Mouse (Mus musculus) liver, adult 2 months (tissue): Measurements from ENCODE around the gene Gjd3. TPM values are rescaled to one million over a fixed set of nuclear protein-coding genes. Genes with fewer than 3 reads are reported as not detected.

Source experiments
- DNase-seq: peaks from one replicate; pipeline ENCODE4 v3.0.0-alpha.2; 2011; ENCODE audit warnings: low read depth, low spot score; ENCODE audit errors: extremely low read depth
- H3K27ac ChIP-seq: fragments of 200-500 bp; replicated peaks from 2 replicates; pipeline ENCODE4 v1.5.1; 2012; ENCODE audit warnings: low read depth, mild to moderate bottlenecking, control low read depth, inconsistent platforms, low read length; ENCODE audit not compliant: insufficient read depth
- H3K27me3 ChIP-seq: fragments of 200-500 bp; 2 replicates; pipeline ENCODE4 v1.6.1; 2012; ENCODE audit warnings: mild to moderate bottlenecking, moderate library complexity, low read length, inconsistent platforms; ENCODE audit not compliant: control insufficient read depth, insufficient read depth
- H3K36me3 ChIP-seq: fragments of 200-500 bp; 2 replicates; pipeline ENCODE4 v1.6.1; 2012; ENCODE audit warnings: low read length, inconsistent platforms; ENCODE audit not compliant: control insufficient read depth, insufficient read depth
- H3K4me1 ChIP-seq: fragments of 200-500 bp; 2 replicates; pipeline ENCODE4 v1.6.1; 2011; ENCODE audit warnings: low read length; ENCODE audit not compliant: control insufficient read depth, insufficient read depth
- H3K4me3 ChIP-seq: fragments of 200-500 bp; 2 replicates; pipeline ENCODE4 v1.5.1; 2011; ENCODE audit warnings: low read depth, mild to moderate bottlenecking, control low read depth, low read length, moderate library complexity; ENCODE audit not compliant: insufficient read depth
- H3K79me2 ChIP-seq: fragments of 200-500 bp; 2 replicates; pipeline ENCODE4 v1.6.1; 2012; ENCODE audit warnings: inconsistent platforms, mild to moderate bottlenecking, low read length, moderate library complexity; ENCODE audit not compliant: control insufficient read depth, insufficient read depth
- H3K9ac ChIP-seq: fragments of 200-500 bp; 2 replicates; pipeline ENCODE4 v1.6.1; 2012; ENCODE audit warnings: low read depth, mild to moderate bottlenecking, control low read depth, inconsistent platforms, low read length
- CTCF ChIP-seq: fragments of 200-500 bp; IDR thresholded peaks from 2 replicates; pipeline ENCODE4 v1.5.1; 2011; ENCODE audit warnings: low read depth, low read length, control low read depth
- POLR2A ChIP-seq: fragments of 200-500 bp; IDR thresholded peaks from 2 replicates; pipeline ENCODE4 v1.6.1; 2011; ENCODE audit warnings: low read length, control low read depth; ENCODE audit not compliant: insufficient read depth; ENCODE audit errors: extremely low read depth
- WGBS: fragments of 180-500 bp; shearing (Covaris S2); methylation state at CpG from one replicate; pipeline ENCODE4 v1.1.7; 2018; 5-methylcytosine and 5-hydroxymethylcytosine counted together
- polyA plus RNA-seq: library from polyadenylated mRNA; depleted of rRNA; stranded (reverse); fragments of >200 nt; gene quantifications from 2 replicates; pipeline ENCODE4 v1.2.3, GENCODE M21; 2012
- total RNA-seq: library from RNA; depleted of rRNA; stranded (reverse); fragments of >200 nt; gene quantifications from 2 replicates; pipeline ENCODE4 v1.2.3, GENCODE M21; 2014

Gene Gjd3
- total and polyA plus RNA-seq, 2 experiments = not detected

- Histone ChIP-seq H3K4me1 (peaks cover 42% of the 10 kb centered on the region), H3K79me2 (peaks cover 17% of the 10 kb centered on the region; the same call in 1 of the 2 replicates), H3K36me3 (no peaks in the 10 kb centered on the region), H3K27me3 (no peaks in the 10 kb centered on the region), H3K27ac (peak overlapping the region; percentile 72), H3K9ac (peak overlapping the region; percentile 45), H3K4me3 (no peak overlapping the region)
- WGBS = 5% methylated on average over 13 of the region's 13 CpGs
- no peak for TF ChIP-seq CTCF
- peak; percentile 90 for DNase-seq
These were observed 28.9 kb downstream of the Gjd3 start for GRCm38 (mm10) chr11:98953835-98954320.

- H3K4me1 ChIP-seq = peaks cover 44% of the 10 kb centered on the region
- WGBS = 18% methylated on average over 2 of the region's 2 CpGs
- no peak overlapping the region for H3K4me3 ChIP-seq
- H3K27ac ChIP-seq = no peak overlapping the region
- DNase-seq = peak; percentile 61
- no peak overlapping the region for H3K9ac ChIP-seq
- TF ChIP-seq POLR2A (no peak), CTCF (no peak)
- peaks cover 17% of the 10 kb centered on the region; the same call in 1 of the 2 replicates for H3K79me2 ChIP-seq
- no peaks in the 10 kb centered on the region for H3K27me3 ChIP-seq
- H3K36me3 ChIP-seq = no peaks in the 10 kb centered on the region
These were observed 29.5 kb downstream of the Gjd3 start for GRCm38 (mm10) chr11:98953361-98953760.

GRCm38 (mm10) chr11:98952736-98953135 lies 30.1 kb downstream of the Gjd3 start:
- TF ChIP-seq POLR2A (no peak), CTCF (no peak)
- H3K4me1 ChIP-seq = peaks cover 48% of the 10 kb centered on the region

GRCm38 (mm10) chr11:98952111-98952510 lies 30.7 kb downstream of the Gjd3 start:
- Histone ChIP-seq H3K4me3 (no peak overlapping the region), H3K36me3 (no peaks in the 10 kb centered on the region), H3K27me3 (no peaks in the 10 kb centered on the region), H3K79me2 (peaks cover 17% of the 10 kb centered on the region; the same call in 1 of the 2 replicates), H3K27ac (no peak overlapping the region), H3K4me1 (peaks cover 52% of the 10 kb centered on the region), H3K9ac (no peak overlapping the region)
- 81% methylated on average over 1 of the region's 1 CpGs for WGBS
- no peak for TF ChIP-seq POLR2A
- TF ChIP-seq CTCF = no peak
- DNase-seq = no peak

More at GRCm38 (mm10) chr11:98952736-98953135, 30.1 kb downstream of the Gjd3 start:
- Histone ChIP-seq H3K79me2 (peaks cover 17% of the 10 kb centered on the region; the same call in 1 of the 2 replicates), H3K27me3 (no peaks in the 10 kb centered on the region), H3K36me3 (no peaks in the 10 kb centered on the region), H3K9ac (no peak overlapping the region), H3K4me3 (no peak overlapping the region), H3K27ac (no peak overlapping the region)
- 49% methylated on average over 2 of the region's 2 CpGs for WGBS
- DNase-seq = no peak

- peak; percentile 96 for DNase-seq
- Histone ChIP-seq H3K4me1 (peaks cover 54% of the 10 kb centered on the region), H3K27me3 (no peaks in the 10 kb centered on the region), H3K79me2 (peaks cover 14% of the 10 kb centered on the region; the same call in 1 of the 2 replicates), H3K27ac (peak overlapping the region; percentile 85), H3K36me3 (no peaks in the 10 kb centered on the region), H3K9ac (peak overlapping the region; percentile 58), H3K4me3 (no peak overlapping the region; the same call in 1 of the 2 replicates)
- 16% methylated on average over 16 of the region's 16 CpGs for WGBS
- TF ChIP-seq CTCF = no peak
- TF ChIP-seq POLR2A = 0 out of 2 replicates have a peak, but pooled peaks have one; percentile 14
These were observed 31.6 kb downstream of the Gjd3 start for GRCm38 (mm10) chr11:98951026-98951906.

- H3K27ac ChIP-seq = peak overlapping the region; percentile 67; the same call in 1 of the 2 replicates
- H3K36me3 ChIP-seq = no peaks in the 10 kb centered on the region
- TF ChIP-seq POLR2A (no peak), CTCF (no peak)
- DNase-seq = no peak
- H3K27me3 ChIP-seq = no peaks in the 10 kb centered on the region
- H3K4me1 ChIP-seq = peaks cover 60% of the 10 kb centered on the region
- peak overlapping the region; percentile 8; the same call in 1 of the 2 replicates for H3K9ac ChIP-seq
- 75% methylated on average over 9 of the region's 9 CpGs for WGBS
- peaks cover 19% of the 10 kb centered on the region; the same call in 1 of the 2 replicates for H3K79me2 ChIP-seq
- no peak overlapping the region for H3K4me3 ChIP-seq
These were observed 32.3 kb downstream of the Gjd3 start for GRCm38 (mm10) chr11:98950484-98950883.
